Mouse (Mus musculus) neural tube, embryonic 13.5 days (tissue): ENCODE results near the gene Btbd8. TPM values are rescaled to one million over a fixed set of nuclear protein-coding genes. Genes with fewer than 3 reads are reported as not detected.

ENCODE experiments used
- ATAC-seq: fragments of 200-750 bp; cut with Nextera tagmentation; 2 replicates; pipeline ENCODE4 v1.8.0; 2017; ENCODE audit warnings: low read depth, mild to moderate bottlenecking, moderate TSS enrichment, moderate library complexity
- H3K27ac ChIP-seq: fragments of 300-500 bp; sonication (generic); replicated peaks from 2 replicates; pipeline ENCODE4 v1.5.1; 2015; ENCODE audit warnings: moderate library complexity, mild to moderate bottlenecking, inconsistent platforms
- H3K27me3 ChIP-seq: fragments of 300-500 bp; sonication (generic); 2 replicates; pipeline ENCODE4 v1.6.1; 2015; ENCODE audit warnings: mild to moderate bottlenecking, inconsistent platforms
- H3K36me3 ChIP-seq: fragments of 300-500 bp; sonication (generic); 2 replicates; pipeline ENCODE4 v1.6.1; 2015; ENCODE audit warnings: mild to moderate bottlenecking, inconsistent platforms
- H3K4me1 ChIP-seq: fragments of 300-500 bp; sonication (generic); replicated peaks from 2 replicates; pipeline ENCODE4 v1.6.1; 2015; ENCODE audit warnings: inconsistent platforms
- H3K4me2 ChIP-seq: fragments of 300-500 bp; sonication (generic); 2 replicates; pipeline ENCODE4 v1.6.1; 2015; ENCODE audit warnings: inconsistent platforms, mild to moderate bottlenecking, moderate library complexity
- H3K4me3 ChIP-seq: fragments of 300-500 bp; sonication (generic); 2 replicates; pipeline ENCODE4 v1.5.1; 2015; ENCODE audit warnings: mild to moderate bottlenecking, inconsistent platforms
- H3K9ac ChIP-seq: fragments of 300-500 bp; sonication (generic); 2 replicates; pipeline ENCODE4 v1.6.1; 2015; ENCODE audit warnings: moderate library complexity, mild to moderate bottlenecking, inconsistent platforms
- H3K9me3 ChIP-seq: fragments of 300-500 bp; sonication (generic); 2 replicates; pipeline ENCODE4 v1.6.1; 2016; ENCODE audit warnings: inconsistent platforms
- WGBS: fragments of 180-500 bp; shearing (Covaris S2); methylation state at CpG from one replicate; pipeline ENCODE4 v1.1.7; 2015; 5-methylcytosine and 5-hydroxymethylcytosine counted together
- polyA plus RNA-seq: library from polyadenylated mRNA; unstranded; fragments of >200 nt; fragmentation: Nextera tagmentation; extraction: Ambion mirVana; gene quantifications from 2 replicates; pipeline ENCODE4 v1.2.1, GENCODE M21; 2015

The Btbd8 gene
- polyA plus RNA-seq, 1 experiment from 2014 or later: 11.0 TPM

DNA sequence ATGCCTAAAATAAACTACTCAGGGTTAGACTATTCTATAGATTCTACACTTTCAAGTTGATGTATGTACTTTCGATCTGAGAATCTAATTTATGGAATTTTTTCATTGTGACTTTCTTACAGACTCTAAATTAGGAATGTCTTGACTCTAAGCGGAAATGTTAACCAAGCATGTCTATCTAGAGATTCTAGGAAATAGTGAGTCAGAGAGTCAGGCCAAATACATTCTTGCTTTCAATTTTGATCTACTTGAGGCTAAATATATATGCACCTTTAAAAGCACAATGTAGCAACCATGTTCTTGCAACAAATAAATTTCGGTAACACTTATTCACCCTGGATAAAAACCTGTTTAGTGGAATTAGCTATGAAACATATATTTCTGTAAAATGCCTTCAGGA is 91.1 kb downstream of the Btbd8 start:
- H3K4me3 ChIP-seq: no peak overlapping the region
- H3K36me3 ChIP-seq: no peaks in the 10 kb centered on the region
- no peak overlapping the region for H3K9ac ChIP-seq
- H3K27me3 ChIP-seq: no peaks in the 10 kb centered on the region
- no peak for ATAC-seq
- WGBS: 92% methylated on average over 3 of the region's 3 CpGs
- no peaks in the 10 kb centered on the region for H3K4me1 ChIP-seq
- H3K4me2 ChIP-seq: no peak overlapping the region
- H3K27ac ChIP-seq: no peak overlapping the region
- H3K9me3 ChIP-seq: no peaks in the 10 kb centered on the region

DNA sequence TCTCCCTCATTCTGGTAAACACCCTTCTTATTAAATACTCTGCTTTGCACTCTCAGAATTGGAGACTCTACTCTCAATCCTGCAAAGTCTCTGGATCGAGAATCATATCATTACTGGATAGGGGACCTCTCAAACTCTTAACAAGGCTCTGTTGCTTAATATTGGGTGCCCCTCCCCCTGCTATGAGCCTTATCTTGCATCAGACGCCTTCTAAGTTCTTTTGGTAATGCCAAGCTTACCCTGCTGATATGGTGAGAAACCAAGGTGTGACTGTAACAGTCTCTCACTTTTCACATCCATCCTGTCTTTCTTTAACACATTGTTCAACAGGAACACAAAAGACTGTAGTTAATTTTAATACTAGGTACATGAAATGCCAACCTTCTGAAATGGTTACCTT is 95.8 kb downstream of the Btbd8 start:
- no peaks in the 10 kb centered on the region for H3K4me1 ChIP-seq
- H3K9ac ChIP-seq: no peak overlapping the region
- H3K9me3 ChIP-seq: no peaks in the 10 kb centered on the region
- no peak overlapping the region for H3K4me2 ChIP-seq
- no peaks in the 10 kb centered on the region for H3K27me3 ChIP-seq
- WGBS: 66% methylated on average over 2 of the region's 2 CpGs
- H3K36me3 ChIP-seq: no peaks in the 10 kb centered on the region
- ATAC-seq: no peak
- no peak overlapping the region for H3K27ac ChIP-seq
- H3K4me3 ChIP-seq: no peak overlapping the region

DNA sequence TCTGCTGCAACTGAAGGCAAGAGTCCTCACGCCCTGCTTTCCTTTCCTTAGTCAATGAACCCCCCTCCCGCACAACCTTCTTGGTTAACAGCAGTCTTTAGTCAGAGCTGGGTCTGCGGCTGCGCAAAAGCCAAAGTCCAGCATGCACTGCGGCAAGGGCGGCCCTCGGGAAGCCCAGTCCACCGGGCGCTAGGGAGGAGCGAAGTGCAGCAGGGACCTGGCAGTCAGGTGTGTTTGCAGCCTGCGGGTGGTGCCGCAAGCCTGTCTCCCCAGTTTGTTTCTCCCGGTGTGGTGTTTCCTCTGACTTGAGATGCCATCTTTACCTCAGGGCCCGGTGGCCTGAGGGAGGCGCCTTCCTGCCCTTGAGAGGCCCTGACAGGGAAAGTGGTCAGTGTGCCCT is 96.8 kb downstream of the Btbd8 start, which contains the start of gene 1700028K03Rik:
1700028K03Rik (plus strand) TSS at position 129 of the 400 bp plus-strand sequence.
- no peaks in the 10 kb centered on the region for H3K9me3 ChIP-seq
- H3K4me2 ChIP-seq: no peak within 1 kb of the TSS
- ATAC-seq: no peak
- H3K27ac ChIP-seq: no peak within 1 kb of the TSS
- no peaks in the 10 kb centered on the region for H3K4me1 ChIP-seq
- no peaks in the 10 kb centered on the region for H3K36me3 ChIP-seq
- H3K27me3 ChIP-seq: no peaks in the 10 kb centered on the region
- H3K9ac ChIP-seq: no peak within 1 kb of the TSS
- no peak within 1 kb of the TSS for H3K4me3 ChIP-seq
- WGBS: 76% methylated on average over 15 of the region's 15 CpGs

DNA sequence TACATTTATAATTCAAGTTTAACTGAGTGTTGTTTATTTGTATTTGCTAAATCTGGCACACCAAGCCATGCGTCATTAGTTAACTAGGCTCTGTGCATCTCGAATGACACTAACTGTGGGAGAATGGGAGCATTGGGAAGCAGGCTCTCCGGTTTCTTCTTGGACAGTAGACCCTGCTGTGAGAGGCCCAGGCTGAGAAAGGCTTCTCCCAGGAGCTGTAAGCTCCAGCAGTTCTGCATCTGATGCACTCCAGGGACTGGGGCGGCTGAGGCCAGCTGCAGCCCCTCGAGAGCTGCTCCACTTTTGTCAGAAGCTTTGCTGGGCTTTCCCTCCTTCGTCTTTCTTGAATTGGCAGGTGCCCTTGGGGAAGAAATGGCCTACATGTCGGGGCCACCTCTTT is 103.9 kb downstream of the Btbd8 start:
- Histone ChIP-seq H3K36me3 (no peaks in the 10 kb centered on the region), H3K4me2 (no peak overlapping the region), H3K27me3 (no peaks in the 10 kb centered on the region), H3K27ac (no peak overlapping the region), H3K9ac (no peak overlapping the region), H3K9me3 (no peaks in the 10 kb centered on the region), H3K4me1 (0 out of 2 replicates have a peak, but pooled peaks cover 6% of the 10 kb centered on the region), H3K4me3 (no peak overlapping the region)
- whole genome bisulfite sequencing: 31% methylated on average over 7 of the region's 7 CpGs
- ATAC-seq: no peak

DNA sequence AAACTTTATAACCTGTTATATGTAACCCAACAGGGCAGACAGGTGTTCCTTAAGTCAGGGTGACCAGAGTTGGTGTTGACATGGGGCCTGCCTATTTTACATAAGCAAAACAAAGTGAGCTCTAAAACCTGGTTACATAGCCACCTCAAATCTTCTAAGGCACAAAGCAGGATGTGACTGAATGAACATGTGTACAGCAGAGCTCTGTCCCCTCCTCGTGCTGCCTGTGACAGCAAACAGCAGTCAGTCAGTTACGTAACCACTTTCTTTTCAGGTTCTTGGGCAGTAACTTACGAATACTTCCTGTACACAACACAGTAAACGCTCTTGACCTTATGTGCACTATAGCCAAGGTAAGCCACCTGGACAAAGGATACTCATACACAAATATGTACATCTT is 108.1 kb downstream of the Btbd8 start:
- ATAC-seq: no peak
- WGBS: 88% methylated on average over 4 of the region's 4 CpGs
- Histone ChIP-seq H3K4me2 (no peak overlapping the region), H3K4me3 (no peak overlapping the region), H3K4me1 (0 out of 2 replicates have a peak, but pooled peaks cover 6% of the 10 kb centered on the region), H3K27ac (no peak overlapping the region), H3K36me3 (peaks cover 21% of the 10 kb centered on the region), H3K9me3 (no peaks in the 10 kb centered on the region), H3K9ac (no peak overlapping the region), H3K27me3 (no peaks in the 10 kb centered on the region)

DNA sequence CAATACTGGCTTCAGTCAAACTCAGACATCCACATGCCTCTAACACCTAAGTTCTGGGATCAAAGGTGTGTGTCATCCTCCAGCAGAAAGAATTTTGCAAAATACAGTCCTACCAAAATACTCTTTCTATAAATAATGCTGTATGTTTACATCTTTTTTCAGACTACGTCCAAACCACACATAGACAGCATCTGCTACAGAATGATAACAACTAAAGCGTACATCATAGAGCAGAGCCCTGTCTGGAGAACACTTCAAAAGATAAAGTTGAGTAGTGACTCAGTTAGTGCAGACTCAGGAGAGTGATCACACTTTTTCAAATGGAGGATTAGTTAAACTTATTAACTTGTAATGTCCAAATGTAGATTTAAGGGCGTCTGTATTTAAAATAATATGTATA is 110.2 kb downstream of the Btbd8 start:
- ATAC-seq: no peak

DNA sequence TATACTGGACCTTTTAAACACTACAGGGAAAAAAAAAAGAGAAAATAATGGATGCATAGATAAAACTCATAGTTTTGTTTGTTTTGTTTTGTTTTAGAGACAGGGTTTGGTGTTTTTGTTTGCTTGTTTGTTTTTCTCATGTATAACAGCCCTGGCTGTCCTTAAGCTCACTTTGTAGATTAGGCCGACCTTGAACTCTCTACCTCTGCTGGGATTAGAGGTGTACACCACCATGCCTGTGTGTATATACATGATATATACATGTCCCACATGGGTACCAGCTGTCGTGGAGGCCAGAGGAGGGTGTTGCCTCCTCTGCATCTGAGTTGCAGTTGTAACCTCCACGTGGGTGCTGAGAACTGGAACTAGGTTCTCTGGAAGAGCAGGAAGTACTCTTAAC is 110.6 kb downstream of the Btbd8 start:
- no peak overlapping the region for H3K27ac ChIP-seq
- H3K4me3 ChIP-seq: no peak overlapping the region
- WGBS: 86% methylated on average over 3 of the region's 3 CpGs
- no peak overlapping the region for H3K9ac ChIP-seq
- peaks cover 30% of the 10 kb centered on the region for H3K36me3 ChIP-seq
- H3K4me2 ChIP-seq: no peak overlapping the region
- no peaks in the 10 kb centered on the region for H3K9me3 ChIP-seq
- ATAC-seq: no peak
- H3K4me1 ChIP-seq: no peaks in the 10 kb centered on the region
- H3K27me3 ChIP-seq: no peaks in the 10 kb centered on the region

More for the DNA sequence above, 110.2 kb downstream of the Btbd8 start:
- Histone ChIP-seq H3K4me1 (no peaks in the 10 kb centered on the region), H3K4me2 (no peak overlapping the region), H3K36me3 (peaks cover 30% of the 10 kb centered on the region), H3K9ac (no peak overlapping the region), H3K9me3 (no peaks in the 10 kb centered on the region), H3K27me3 (no peaks in the 10 kb centered on the region), H3K27ac (no peak overlapping the region), H3K4me3 (no peak overlapping the region)
- 89% methylated on average over 3 of the region's 3 CpGs for WGBS

DNA sequence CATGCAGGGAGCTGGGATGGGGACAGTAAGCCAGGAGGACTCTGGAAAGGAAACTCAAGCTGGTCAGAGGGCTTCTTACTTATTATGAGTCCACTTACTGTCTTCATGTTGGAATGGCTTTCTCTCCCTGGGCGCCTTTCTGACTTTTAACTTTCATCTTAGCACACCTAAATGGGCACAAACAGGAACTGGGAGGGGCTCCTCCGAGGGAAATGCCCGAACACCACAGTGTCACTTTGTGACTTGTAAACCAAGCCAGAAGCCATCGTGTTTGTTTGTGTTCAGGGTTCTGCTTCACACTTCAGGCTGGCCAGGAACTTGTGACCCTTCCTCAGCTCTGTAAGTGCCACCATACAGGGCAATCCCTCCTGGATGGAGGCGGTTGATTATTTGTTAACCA is 116.5 kb downstream of the Btbd8 start:
- no peak overlapping the region for H3K4me3 ChIP-seq
- no peak overlapping the region for H3K27ac ChIP-seq
- H3K9me3 ChIP-seq: no peaks in the 10 kb centered on the region
- 83% methylated on average over 5 of the region's 5 CpGs for WGBS
- no peak for ATAC-seq
- no peaks in the 10 kb centered on the region for H3K4me1 ChIP-seq
- H3K4me2 ChIP-seq: no peak overlapping the region
- peaks cover 50% of the 10 kb centered on the region for H3K36me3 ChIP-seq
- H3K27me3 ChIP-seq: no peaks in the 10 kb centered on the region
- no peak overlapping the region for H3K9ac ChIP-seq

DNA sequence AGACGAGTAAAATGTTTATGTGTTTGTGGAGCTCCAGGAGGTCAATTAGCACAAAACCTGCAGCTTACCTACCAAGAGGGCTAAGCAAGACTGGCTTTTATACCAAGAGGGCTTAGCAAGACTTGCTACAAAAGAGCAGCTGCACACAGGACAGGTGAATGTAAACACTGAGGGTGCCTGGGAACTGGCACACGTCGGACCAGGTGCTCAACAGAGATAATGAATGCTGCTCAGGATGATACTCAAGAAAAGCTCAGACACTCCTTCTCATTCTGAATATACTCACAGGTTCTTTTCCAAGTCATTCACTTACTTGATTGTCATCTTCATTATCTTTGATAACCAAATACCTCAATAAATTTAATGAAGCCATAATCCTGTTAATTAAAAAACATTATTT is 119.2 kb downstream of the Btbd8 start:
- no peaks in the 10 kb centered on the region for H3K27me3 ChIP-seq
- H3K9ac ChIP-seq: no peak overlapping the region
- no peak overlapping the region for H3K4me2 ChIP-seq
- no peaks in the 10 kb centered on the region for H3K9me3 ChIP-seq
- H3K36me3 ChIP-seq: peaks cover 63% of the 10 kb centered on the region
- no peaks in the 10 kb centered on the region for H3K4me1 ChIP-seq
- H3K27ac ChIP-seq: no peak overlapping the region
- WGBS: 91% methylated on average over 3 of the region's 3 CpGs
- ATAC-seq: no peak
- no peak overlapping the region for H3K4me3 ChIP-seq

Other genes starting within 250 kb of the Btbd8 start
- gene Tgfbr3, start 148.4 kb upstream of the Btbd8 start, polyA plus RNA-seq: 6.9 and 7.8 TPM in 2 replicates
- gene Brdt, start 106.8 kb upstream of the Btbd8 start, polyA plus RNA-seq: 2.6 and 3.0 TPM in 2 replicates
- 2.8 and 3.0 TPM in 2 replicates for gene Ephx4, start 35.3 kb upstream of the Btbd8 start, polyA plus RNA-seq
- not detected in 2 replicates for gene Lpcat2b, start 6.4 kb upstream of the Btbd8 start, polyA plus RNA-seq
- 0.47 and 0.60 TPM in 2 replicates for gene Gm42669, start 69.6 kb downstream of the Btbd8 start, polyA plus RNA-seq
- gene 1700028K03Rik, start 96.7 kb downstream of the Btbd8 start, polyA plus RNA-seq: 0.08 and 0.17 TPM in 2 replicates
- gene Rpap2, start 159.4 kb downstream of the Btbd8 start, polyA plus RNA-seq: 21.8 and 23.8 TPM in 2 replicates
- 37.2 and 37.9 TPM in 2 replicates for gene Glmn, start 159.9 kb downstream of the Btbd8 start, polyA plus RNA-seq